Mouse (Mus musculus) heart, postnatal 25 days (tissue): Measurements from ENCODE around the gene Sltm. TPM values are rescaled to one million over a fixed set of nuclear protein-coding genes. Genes with fewer than 3 reads are reported as not detected.

ENCODE experiments used
- DNase-seq: peaks from one replicate; pipeline ENCODE4 v3.0.0; 2022; ENCODE audit warnings: low spot score
- intact Hi-C: fragments of 180-260 bp; cut with DNase I; formaldehyde crosslinking; loops from one replicate; pipeline ENCODE4 v1.15.1; 2025
- total RNA-seq, 2 experiments: library from RNA; stranded (reverse); gene quantifications; 2 replicates each; pipeline ENCODE4 v1.2.3; 2021

Gene Sltm
- total RNA-seq, 2 experiments from 2014 or later, result 19.9 to 20.8 TPM

GRCm38 (mm10) chr9:70636748-70637147 is 94.2 kb downstream of the Sltm start:
- intact Hi-C loops, result no loop called here
- DNase-seq, result no peak

Other genes starting within 250 kb of the Sltm start
- 1 to 10 TPM; 1.3 to 1.4 TPM for gene Ccnb2, start 121.2 kb upstream of the Sltm start, total RNA-seq
- gene Rnf111, start 39.0 kb upstream of the Sltm start, total RNA-seq, result 10 to 100 TPM; 18.4 to 21.2 TPM
- under 1 TPM; 0.36 to 0.42 TPM for gene Gm10642, start 113.5 kb downstream of the Sltm start, total RNA-seq
- gene Mindy2, start 114.4 kb downstream of the Sltm start, total RNA-seq, result 10 to 100 TPM; 32.2 to 38.6 TPM
- gene Adam10, start 136.2 kb downstream of the Sltm start, total RNA-seq, result 10 to 100 TPM; 37.0 to 44.5 TPM